Mouse (Mus musculus): ENCODE results near the gene Gm11568. TPM values are rescaled to one million over a fixed set of nuclear protein-coding genes. Genes with fewer than 3 reads are reported as not detected.
"Not testable (repeated sequence)": the region's sequence is repeated elsewhere in the genome, so short reads cannot be mapped to it uniquely, and the experiment has no call there.

Gene Gm11568
- not detected in 2 replicates for polyA plus RNA-seq (2012; rRNA removed)

- no peak for DNase-seq
- no peaks in the 10 kb centered on the region for H3K27me3 ChIP-seq (ENCODE audit: control insufficient read depth, insufficient read depth, low read length)
- WGBS, result 89% methylated on average over 2 of the region's 2 CpGs
Observed at GRCm38 (mm10) chr11:99857617-99858016, at the start of gene Gm11568. Gene Gm11568, plus strand, starts transcription at chr11:99857917.

GRCm38 (mm10) chr11:99809792-99810191 is 47.9 kb upstream of the Gm11568 start, which contains the start of gene Krtap4-13:
Gene Krtap4-13, minus strand, starts transcription at chr11:99809892.
- H3K4me3 ChIP-seq (ENCODE audit: control insufficient read depth, insufficient read depth, low read length); H3K4me1 ChIP-seq (replicated peaks; ENCODE audit: control insufficient read depth, insufficient read depth, low read length); H3K27ac ChIP-seq (ENCODE audit: control insufficient read depth, insufficient read depth, low read length); DNase-seq; H3K27me3 ChIP-seq (ENCODE audit: control insufficient read depth, insufficient read depth, low read length); H3K36me3 ChIP-seq (ENCODE audit: control insufficient read depth, insufficient read depth, low read length): not testable (repeated sequence)

More at GRCm38 (mm10) chr11:99857617-99858016, at the start of gene Gm11568:
- H3K36me3 ChIP-seq (ENCODE audit: control insufficient read depth, insufficient read depth, low read length), result no peaks in the 10 kb centered on the region
- no peak for TF ChIP-seq POLR2A (IDR thresholded peaks at IDR 0.05; ENCODE audit: control insufficient read depth, extremely low read depth, insufficient read depth, low read length, poor library complexity)
- TF ChIP-seq CTCF (IDR thresholded peaks at IDR 0.05; ENCODE audit: borderline replicate concordance, control insufficient read depth, extremely low read depth, insufficient read depth, low read length, poor library complexity), result no peak
- no peak within 1 kb of the TSS for H3K4me3 ChIP-seq (ENCODE audit: control insufficient read depth, insufficient read depth, low read length)
- H3K27ac ChIP-seq (ENCODE audit: control insufficient read depth, insufficient read depth, low read length), result no peak within 1 kb of the TSS
- H3K4me1 ChIP-seq (replicated peaks; ENCODE audit: control insufficient read depth, insufficient read depth, low read length), result no peaks in the 10 kb centered on the region

- not testable (repeated sequence) for H3K4me1 ChIP-seq (replicated peaks; ENCODE audit: control insufficient read depth, insufficient read depth, low read length); DNase-seq; H3K27me3 ChIP-seq (ENCODE audit: control insufficient read depth, insufficient read depth, low read length); H3K27ac ChIP-seq (ENCODE audit: control insufficient read depth, insufficient read depth, low read length); H3K4me3 ChIP-seq (ENCODE audit: control insufficient read depth, insufficient read depth, low read length); H3K36me3 ChIP-seq (ENCODE audit: control insufficient read depth, insufficient read depth, low read length)
- 90% methylated on average over 2 of the region's 2 CpGs for WGBS
Observed at GRCm38 (mm10) chr11:99815566-99815965, 42.2 kb upstream of the Gm11568 start, which contains the start of gene Gm11564. Gene Gm11564, minus strand, starts transcription at chr11:99815666.

GRCm38 (mm10) chr11:99837966-99838365 is 19.8 kb upstream of the Gm11568 start, which contains the start of gene 2300003K06Rik:
Gene 2300003K06Rik, minus strand, starts transcription at chr11:99838066.
- Histone ChIP-seq H3K27me3 (ENCODE audit: control insufficient read depth, insufficient read depth, low read length) (no peaks in the 10 kb centered on the region), H3K4me1 (replicated peaks; ENCODE audit: control insufficient read depth, insufficient read depth, low read length) (no peaks in the 10 kb centered on the region), H3K36me3 (ENCODE audit: control insufficient read depth, insufficient read depth, low read length) (no peaks in the 10 kb centered on the region), H3K4me3 (ENCODE audit: control insufficient read depth, insufficient read depth, low read length) (no peak within 1 kb of the TSS), H3K27ac (ENCODE audit: control insufficient read depth, insufficient read depth, low read length) (no peak within 1 kb of the TSS)
- DNase-seq, result no peak
- no peak for TF ChIP-seq CTCF (IDR thresholded peaks at IDR 0.05; ENCODE audit: borderline replicate concordance, control insufficient read depth, extremely low read depth, insufficient read depth, low read length, poor library complexity)
- no peak for TF ChIP-seq POLR2A (IDR thresholded peaks at IDR 0.05; ENCODE audit: control insufficient read depth, extremely low read depth, insufficient read depth, low read length, poor library complexity)
- WGBS, result 54% methylated on average over 1 of the region's 1 CpGs

DNA sequence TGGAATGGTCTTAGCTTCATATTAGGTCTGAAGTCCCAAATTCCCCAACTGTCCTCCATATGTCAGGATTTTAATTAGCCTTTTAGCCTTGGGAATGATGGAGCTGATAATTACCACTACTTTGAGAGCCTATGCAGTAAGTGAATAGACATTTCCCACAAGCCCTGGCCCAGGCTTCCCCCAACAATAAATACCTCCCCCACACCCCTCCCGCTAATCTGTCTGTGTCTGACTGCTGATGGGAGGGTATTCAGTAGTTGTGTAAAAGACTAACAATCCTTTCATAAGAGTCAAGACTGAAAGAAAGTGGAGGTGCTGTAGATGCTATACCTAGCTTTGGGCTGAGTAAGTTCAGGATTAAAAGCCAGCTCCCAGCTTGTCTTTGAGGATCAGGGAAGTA is 15.5 kb upstream of the Gm11568 start:
- Histone ChIP-seq H3K4me1 (replicated peaks; ENCODE audit: control insufficient read depth, insufficient read depth, low read length) (no peaks in the 10 kb centered on the region), H3K27me3 (ENCODE audit: control insufficient read depth, insufficient read depth, low read length) (no peaks in the 10 kb centered on the region), H3K4me3 (ENCODE audit: control insufficient read depth, insufficient read depth, low read length) (no peak overlapping the region), H3K36me3 (ENCODE audit: control insufficient read depth, insufficient read depth, low read length) (no peaks in the 10 kb centered on the region), H3K27ac (ENCODE audit: control insufficient read depth, insufficient read depth, low read length) (no peak overlapping the region)
- 72% methylated on average over 1 of the region's 1 CpGs for WGBS
- TF ChIP-seq CTCF (IDR thresholded peaks at IDR 0.05; ENCODE audit: borderline replicate concordance, control insufficient read depth, extremely low read depth, insufficient read depth, low read length, poor library complexity) (no peak), POLR2A (IDR thresholded peaks at IDR 0.05; ENCODE audit: control insufficient read depth, extremely low read depth, insufficient read depth, low read length, poor library complexity) (no peak)
- no peak for DNase-seq

DNA sequence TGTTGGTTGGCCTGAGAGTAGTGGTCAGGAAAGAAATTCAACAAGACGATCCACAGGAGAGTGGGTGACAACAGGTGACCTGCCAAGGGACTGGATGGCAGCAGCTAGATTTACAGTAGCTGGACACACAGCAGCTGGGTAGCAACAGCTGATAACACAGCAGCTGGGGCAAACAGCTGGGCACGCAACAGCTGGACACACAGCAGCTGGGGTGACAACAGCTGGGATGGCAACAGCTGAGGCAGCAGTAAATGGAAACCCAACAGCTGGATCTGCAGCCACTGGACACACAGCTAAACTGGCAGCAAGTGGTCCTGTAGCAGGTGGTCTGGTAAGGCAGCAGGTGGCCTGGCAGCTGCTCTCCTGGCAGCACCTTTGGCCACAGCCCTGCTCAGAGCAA is 11.0 kb upstream of the Gm11568 start:
- no peak for DNase-seq
- Histone ChIP-seq H3K27me3 (ENCODE audit: control insufficient read depth, insufficient read depth, low read length) (no peaks in the 10 kb centered on the region), H3K27ac (ENCODE audit: control insufficient read depth, insufficient read depth, low read length) (no peak overlapping the region), H3K36me3 (ENCODE audit: control insufficient read depth, insufficient read depth, low read length) (no peaks in the 10 kb centered on the region), H3K4me3 (ENCODE audit: control insufficient read depth, insufficient read depth, low read length) (no peak overlapping the region), H3K4me1 (replicated peaks; ENCODE audit: control insufficient read depth, insufficient read depth, low read length) (no peaks in the 10 kb centered on the region)
- TF ChIP-seq POLR2A (IDR thresholded peaks at IDR 0.05; ENCODE audit: control insufficient read depth, extremely low read depth, insufficient read depth, low read length, poor library complexity), result no peak
- no peak for TF ChIP-seq CTCF (IDR thresholded peaks at IDR 0.05; ENCODE audit: borderline replicate concordance, control insufficient read depth, extremely low read depth, insufficient read depth, low read length, poor library complexity)
- WGBS, result 88% methylated on average over 2 of the region's 2 CpGs

- TF ChIP-seq CTCF (IDR thresholded peaks at IDR 0.05; ENCODE audit: borderline replicate concordance, control insufficient read depth, extremely low read depth, insufficient read depth, low read length, poor library complexity) (no peak), POLR2A (IDR thresholded peaks at IDR 0.05; ENCODE audit: control insufficient read depth, extremely low read depth, insufficient read depth, low read length, poor library complexity) (no peak)
- H3K36me3 ChIP-seq (ENCODE audit: control insufficient read depth, insufficient read depth, low read length), result no peaks in the 10 kb centered on the region
- H3K4me3 ChIP-seq (ENCODE audit: control insufficient read depth, insufficient read depth, low read length), result no peak within 1 kb of the TSS
- H3K27me3 ChIP-seq (ENCODE audit: control insufficient read depth, insufficient read depth, low read length), result no peaks in the 10 kb centered on the region
- no peak for DNase-seq
- no peak within 1 kb of the TSS for H3K27ac ChIP-seq (ENCODE audit: control insufficient read depth, insufficient read depth, low read length)
- H3K4me1 ChIP-seq (replicated peaks; ENCODE audit: control insufficient read depth, insufficient read depth, low read length), result no peaks in the 10 kb centered on the region
Observed at GRCm38 (mm10) chr11:99851508-99851907, 6.2 kb upstream of the Gm11568 start, which contains the start of gene Krtap4-16. Gene Krtap4-16, minus strand, starts transcription at chr11:99851608.

All from thymus, adult 2 months (tissue).